Mouse (Mus musculus): Measurements from ENCODE around the gene Rbm33. TPM values are rescaled to one million over a fixed set of nuclear protein-coding genes. Genes with fewer than 3 reads are reported as not detected.
A peak's percentile ranks its signal among the peaks of the same experiment; 100 is the strongest.

The Rbm33 gene
- polyA plus RNA-seq, 1 experiment, result not detected

- WGBS, result under 1% methylated on average over 31 of the region's 31 CpGs
- Histone ChIP-seq H3K4me3 (ENCODE audit: insufficient read depth, low read depth, low read length) (peak within 1 kb of the TSS; percentile 79), H3K27ac (ENCODE audit: insufficient read depth, low read depth, low read length) (peak within 1 kb of the TSS; percentile 70), H3K4me1 (ENCODE audit: control insufficient read depth, insufficient read depth, low read length) (peaks cover 18% of the 10 kb centered on the region)
- TF ChIP-seq CTCF (IDR thresholded peaks at IDR 0.05; ENCODE audit: insufficient read depth, low read depth, low read length), result no peak
- peak; percentile 51; the same call in 1 of the 2 replicates for TF ChIP-seq POLR2A (IDR thresholded peaks at IDR 0.05; ENCODE audit: insufficient read depth, low read depth, low read length)
Measured at GRCm38 (mm10) chr5:28466760-28467306, 149.9 kb downstream of the Rbm33 start, which contains the start of gene Shh. Shh (minus strand) TSS chr5:28467256.

Other genes with a start within 250 kb of the Rbm33 start
- gene Insig1, start 245.8 kb upstream of the Rbm33 start, polyA plus RNA-seq (2012; ENCODE audit: insufficient read depth, insufficient read length, low replicate concordance, missing spikeins), result not detected in 2 replicates
- gene En2, start 151.4 kb upstream of the Rbm33 start, polyA plus RNA-seq (2012; ENCODE audit: insufficient read depth, insufficient read length, low replicate concordance, missing spikeins), result not detected in 2 replicates
- gene Cnpy1, start 71.3 kb upstream of the Rbm33 start, polyA plus RNA-seq (2012; ENCODE audit: insufficient read depth, insufficient read length, low replicate concordance, missing spikeins), result not detected in 2 replicates
- not detected in 2 replicates for gene Shh, start 150.1 kb downstream of the Rbm33 start, polyA plus RNA-seq (2012; ENCODE audit: insufficient read depth, insufficient read length, low replicate concordance, missing spikeins)

All from olfactory bulb, adult 2 months (tissue).